Mouse (Mus musculus) mouse embryonic stem cell (cell line): ENCODE measurements around the gene Stk38.
"Not testable (repeated sequence)": the region's sequence is repeated elsewhere in the genome, so short reads cannot be mapped to it uniquely, and the experiment has no call there.

ENCODE experiments used
- in situ Hi-C, 2 experiments: fragments of 300-500 bp; cut with MboI; formaldehyde crosslinking; loops; 1 replicate in 1 of 2; 3 replicates in 1 of 2; pipeline ENCODE4 v1.14.3; 2019 to 2020; ENCODE audit warnings: low sequenced_read_pairs in 2 of 2, low pct_unique_long_range_greater_than_20kb in 1 of 2, mixed read lengths in 1 of 2; ENCODE audit not compliant: unreplicated experiment in 1 of 2

Stk38 gene

GRCm38 (mm10) chr17:29044146-29044924 is 36.5 kb upstream of the Stk38 start:
- in situ Hi-C loops: no loop called here

- in situ Hi-C loops: no loop called here
Observed at GRCm38 (mm10) chr17:29043583-29043982, 35.8 kb upstream of the Stk38 start.

DNA sequence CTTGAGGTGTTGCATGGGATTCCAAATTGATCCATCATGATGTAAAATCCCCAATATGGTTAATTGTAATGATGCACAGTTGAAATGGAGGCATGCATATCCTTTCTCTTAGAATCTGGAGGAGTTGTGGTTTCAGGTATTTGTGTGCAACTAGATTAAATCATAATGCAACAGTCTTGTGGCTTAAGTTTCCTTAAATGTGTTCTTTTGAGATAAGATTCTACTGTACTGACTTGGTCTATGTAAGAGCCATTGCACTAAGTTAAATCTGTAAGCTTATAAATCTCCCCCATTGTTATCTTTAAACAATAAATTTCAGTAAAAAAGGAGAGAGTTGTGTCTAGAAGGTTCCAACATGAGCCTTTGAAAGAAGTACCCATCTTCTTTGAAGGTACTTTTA is 34.8 kb upstream of the Stk38 start:
- in situ Hi-C loops: no loop called here

DNA sequence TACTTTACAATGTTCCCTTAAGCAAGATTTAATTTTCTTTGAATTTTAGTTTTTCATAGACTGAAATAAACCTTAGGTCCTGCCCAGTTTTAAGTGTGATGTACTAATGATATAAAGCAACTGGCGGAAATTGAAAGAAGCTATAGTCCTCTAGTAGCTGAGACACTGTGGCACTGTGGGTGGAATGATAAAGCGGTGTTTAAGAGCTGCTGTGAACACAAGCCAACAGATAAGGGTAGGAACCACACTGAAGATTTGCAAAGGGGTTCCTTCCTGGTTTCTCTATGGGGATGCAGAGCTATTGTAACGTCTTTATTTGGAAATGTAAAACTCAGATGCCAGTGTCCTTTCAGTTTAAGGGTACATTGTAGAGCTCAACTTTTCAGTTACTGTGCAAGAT is 33.8 kb upstream of the Stk38 start:
- in situ Hi-C loops: not testable (repeated sequence)

DNA sequence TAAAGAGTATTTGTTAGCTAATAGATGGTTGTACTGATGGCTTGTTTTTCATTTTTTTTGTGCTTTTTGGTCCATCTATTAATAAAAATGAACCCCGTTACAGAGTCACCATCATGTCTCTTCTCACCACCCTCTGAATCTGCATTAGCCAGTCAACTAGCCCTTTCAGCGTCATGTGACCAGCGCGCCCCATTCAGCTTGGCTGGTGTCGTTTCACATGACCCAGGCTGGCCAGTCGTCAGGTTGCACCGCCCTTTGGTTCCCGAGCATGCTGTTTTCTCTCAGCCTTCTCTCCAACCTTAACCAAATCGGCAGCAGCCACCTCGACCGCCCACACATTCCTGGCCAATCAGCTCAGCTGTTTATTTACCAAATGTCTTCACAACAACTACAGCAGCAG is 31.6 kb upstream of the Stk38 start:
- in situ Hi-C loops: no loop called here

- in situ Hi-C loops: no loop called here
Observed at GRCm38 (mm10) chr17:29035506-29035905, 27.7 kb upstream of the Stk38 start.

GRCm38 (mm10) chr17:29034264-29034663 is 26.5 kb upstream of the Stk38 start:
- in situ Hi-C loops: no loop called here

GRCm38 (mm10) chr17:29033569-29034061 is 25.8 kb upstream of the Stk38 start:
- in situ Hi-C loops: no loop called here

DNA sequence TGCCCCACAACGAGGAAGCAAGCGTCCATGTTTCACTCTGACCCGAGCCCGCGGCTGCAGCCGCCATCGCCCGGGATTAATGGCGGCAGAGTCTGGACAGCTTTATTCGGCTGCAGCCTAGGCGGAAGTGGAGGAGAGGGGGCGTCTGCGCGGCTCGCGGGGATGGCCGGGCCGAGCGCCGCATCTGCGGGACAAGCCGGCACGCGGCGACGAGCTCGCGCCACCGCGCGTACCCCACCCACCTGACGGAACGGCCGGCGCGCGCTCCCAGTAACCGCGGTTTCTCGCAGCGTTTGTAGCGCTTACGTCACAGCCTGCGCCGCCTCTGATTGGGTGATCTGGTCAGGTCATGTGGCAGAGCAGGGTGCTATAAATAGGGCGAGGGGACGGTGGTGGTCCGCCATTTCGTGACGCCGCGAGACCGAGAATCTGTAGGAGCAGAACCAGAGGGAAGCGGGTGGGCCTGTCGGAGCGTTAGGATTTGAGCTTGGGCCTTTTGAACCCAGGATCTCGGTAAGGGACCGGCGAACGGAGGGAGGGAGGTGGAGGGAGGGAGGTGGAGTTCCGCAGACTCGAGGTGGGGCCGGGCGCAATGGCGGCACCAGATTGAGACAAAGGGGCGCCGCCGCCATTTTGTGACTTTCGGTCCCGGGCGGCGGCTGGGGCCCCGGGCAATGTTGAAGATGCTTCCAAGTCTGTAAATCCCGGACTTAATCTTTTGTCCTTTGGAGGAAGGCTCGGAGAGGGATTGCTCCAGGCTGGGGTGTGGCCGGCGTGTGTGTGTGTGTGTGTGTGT is 24.7 kb upstream of the Stk38 start, which contains the start of gene Srsf3:
Gene Srsf3, plus strand, starts transcription at position 355 of the 796 bp plus-strand sequence.
- in situ Hi-C loops: no loop called here

- in situ Hi-C loops: no loop called here
Observed at GRCm38 (mm10) chr17:29031771-29032273, 24.0 kb upstream of the Stk38 start.

- in situ Hi-C loops: not testable (repeated sequence)
Observed at GRCm38 (mm10) chr17:29031085-29031711, 23.4 kb upstream of the Stk38 start.

DNA sequence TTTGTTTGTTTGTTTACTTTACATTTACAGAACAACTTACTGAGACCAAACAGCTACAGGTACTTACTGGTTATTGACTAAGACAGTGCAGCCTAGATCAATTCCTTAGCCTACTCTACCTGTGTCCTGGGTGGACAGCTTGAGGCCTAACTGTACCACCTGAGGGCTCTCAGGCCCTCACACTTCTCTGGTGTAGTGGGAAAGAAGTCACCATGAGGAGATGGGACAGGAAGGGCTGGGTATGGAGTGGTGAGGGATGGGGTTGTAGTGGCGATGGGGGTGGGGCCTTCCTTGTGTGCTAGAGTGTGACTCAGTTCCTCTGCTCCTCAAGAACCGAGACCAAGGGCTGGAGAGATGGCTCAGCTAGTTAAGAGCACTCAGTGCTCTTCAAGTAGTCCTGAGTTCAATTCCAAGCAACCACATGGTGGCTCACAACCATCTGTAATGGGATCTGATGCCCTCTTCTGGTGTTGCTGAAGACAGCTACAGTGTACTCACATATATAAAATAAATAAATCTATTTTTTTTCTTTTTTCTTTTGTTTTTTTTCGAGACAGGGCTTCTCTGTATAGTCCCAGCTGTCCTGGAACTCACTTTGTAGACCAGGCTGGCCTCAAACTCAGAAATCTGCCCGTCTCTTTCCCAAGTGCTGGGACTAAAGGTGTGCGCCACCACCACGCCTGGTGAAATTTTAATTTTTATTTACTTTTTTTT is 22.7 kb upstream of the Stk38 start:
- in situ Hi-C loops: no loop called here

GRCm38 (mm10) chr17:29026652-29027356 is 19.0 kb upstream of the Stk38 start:
- in situ Hi-C loops: no loop called here

- in situ Hi-C loops: no loop called here
Observed at GRCm38 (mm10) chr17:29024896-29025565, 17.2 kb upstream of the Stk38 start.

DNA sequence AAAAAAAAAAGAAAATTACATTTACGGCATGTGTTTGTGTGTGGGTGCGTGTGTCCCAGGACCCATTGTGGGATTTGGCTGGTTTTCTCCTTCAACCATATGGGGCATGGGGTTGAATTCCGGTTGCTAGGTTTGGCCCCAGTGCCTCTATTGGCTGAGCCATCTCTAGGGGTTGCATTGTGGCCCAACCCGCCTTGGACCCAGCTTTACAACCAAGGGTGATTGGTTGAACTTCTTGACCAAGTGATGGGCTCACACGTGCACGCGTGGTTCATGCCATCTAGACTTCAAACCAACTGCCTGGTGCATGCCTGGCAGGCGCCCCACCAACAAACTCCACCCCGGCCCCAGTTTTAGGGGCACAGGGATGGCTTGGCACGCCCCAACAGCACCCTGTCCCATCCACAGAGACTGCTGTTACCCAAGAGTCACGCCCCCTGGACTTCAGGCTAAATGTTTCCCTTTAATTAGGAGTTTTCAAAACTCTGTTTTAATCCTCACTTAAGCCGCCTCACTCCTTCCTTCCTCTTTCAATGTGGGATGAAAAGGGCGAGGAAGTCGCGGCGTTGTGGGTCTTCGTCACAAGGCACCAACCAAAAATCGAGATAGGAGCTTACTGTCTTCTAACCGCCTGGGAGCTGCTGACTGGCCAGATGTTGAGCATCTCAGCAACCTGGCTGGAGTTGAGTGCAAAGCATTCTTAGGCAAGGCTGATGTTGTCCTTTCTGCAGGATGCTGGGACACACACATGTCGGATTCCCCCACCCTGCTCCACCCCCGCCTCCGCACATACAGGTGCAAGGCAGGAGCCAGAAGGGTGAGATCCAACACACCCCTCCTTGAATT is 16.5 kb upstream of the Stk38 start:
- in situ Hi-C loops: no loop called here

DNA sequence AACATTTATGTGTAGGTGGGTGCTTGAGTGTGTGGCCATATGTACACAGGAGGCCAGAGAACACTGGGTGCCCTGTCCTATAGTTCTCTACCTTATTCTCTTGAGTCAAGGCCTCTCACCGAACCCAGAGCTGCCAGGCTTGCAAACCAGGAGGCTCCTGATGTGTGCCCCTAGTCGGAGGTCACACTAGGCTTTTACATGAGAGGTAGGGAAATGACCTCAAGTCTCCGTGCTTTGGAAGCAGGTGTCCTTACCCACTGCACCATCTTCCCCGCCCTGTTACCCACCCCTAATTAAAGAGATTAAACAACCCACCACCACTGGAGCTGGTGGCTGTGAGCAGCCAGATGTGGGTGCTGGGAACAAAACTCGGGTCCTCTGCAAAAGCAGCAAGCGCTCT is 15.6 kb upstream of the Stk38 start:
- in situ Hi-C loops: no loop called here
